Mouse (Mus musculus) left cerebral cortex, postnatal 36 days (tissue): ENCODE results near the gene Tgfbr2. TPM values are rescaled to one million over a fixed set of nuclear protein-coding genes. Genes with fewer than 3 reads are reported as not detected.

Experiments
- DNase-seq, 2 experiments: peaks; one replicate each; pipeline ENCODE4 v3.0.0; 2021 to 2022; ENCODE audit warnings: low spot score in 2 of 2, mixed read lengths in 1 of 2
- intact Hi-C: fragments of 180-260 bp; cut with DNase I; formaldehyde crosslinking; loops from one replicate; pipeline ENCODE4 v1.15.1; 2025
- total RNA-seq, 2 experiments: library from RNA; stranded (reverse); gene quantifications; 2 replicates each; pipeline ENCODE4 v1.2.3; 2021

Tgfbr2 gene
- total RNA-seq, 2 experiments from 2014 or later, result 12.2 to 12.3 TPM

DNA sequence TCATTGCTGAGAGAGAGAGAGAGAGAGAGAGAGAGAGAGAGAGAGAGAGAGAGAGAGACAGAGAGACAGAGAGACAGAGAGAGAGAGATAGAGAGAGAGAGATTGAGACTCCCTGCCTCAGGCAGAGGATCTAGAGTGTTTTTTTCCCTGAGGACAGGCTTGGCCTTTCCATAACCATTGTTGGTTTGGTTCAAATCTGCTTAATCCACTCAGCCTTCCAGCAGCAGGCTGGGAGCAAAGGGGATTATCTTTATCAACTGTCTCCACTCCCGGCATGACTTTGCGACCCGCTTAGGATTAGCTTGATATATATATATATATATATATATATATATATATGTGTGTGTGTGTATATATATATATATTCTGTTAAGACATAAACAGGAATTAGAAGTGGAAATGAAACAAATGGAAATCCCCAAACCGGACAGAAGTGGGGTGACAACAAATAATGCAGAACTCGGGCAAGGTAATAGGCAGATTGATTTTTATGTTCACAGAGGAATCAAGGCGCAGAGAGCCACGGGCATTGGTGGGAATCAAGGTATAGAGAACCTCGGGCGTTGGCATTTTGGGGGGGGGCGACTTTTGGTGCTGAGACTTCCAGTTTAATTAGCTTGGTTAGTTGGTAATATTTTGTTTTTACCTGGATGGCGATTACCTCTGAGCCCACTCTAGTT lies 22.5 kb upstream of the Tgfbr2 start:
- intact Hi-C loops, result no loop called here

DNA sequence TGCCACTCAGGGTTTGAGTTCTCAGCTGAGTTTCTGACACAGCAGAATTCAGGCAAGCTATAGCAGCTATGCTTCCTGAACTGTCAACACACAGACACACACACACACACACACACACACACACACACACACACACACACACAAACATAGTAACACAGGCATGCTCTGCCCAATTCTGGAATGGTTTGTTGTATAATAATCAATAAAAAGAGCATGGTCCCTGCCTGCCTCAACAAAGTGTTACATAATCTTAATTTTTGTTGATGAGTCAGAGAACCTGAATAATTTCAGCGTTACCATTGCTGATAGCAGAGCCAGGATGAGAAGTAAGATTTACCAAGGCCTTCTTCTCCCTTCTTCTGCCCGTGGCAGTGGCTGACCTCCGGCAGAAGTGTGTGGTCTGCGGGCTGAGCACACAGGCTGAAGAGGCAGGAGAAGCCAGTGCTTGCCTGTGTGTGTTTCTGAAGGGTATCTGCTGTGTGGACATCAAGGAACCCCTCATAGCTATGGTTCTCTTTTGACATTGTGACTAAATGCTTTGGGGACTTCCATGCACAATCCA lies 18.8 kb upstream of the Tgfbr2 start:
- intact Hi-C loops, result no loop called here
- no peak for DNase-seq

More for the DNA sequence above, 22.5 kb upstream of the Tgfbr2 start:
- no peak for DNase-seq

DNA sequence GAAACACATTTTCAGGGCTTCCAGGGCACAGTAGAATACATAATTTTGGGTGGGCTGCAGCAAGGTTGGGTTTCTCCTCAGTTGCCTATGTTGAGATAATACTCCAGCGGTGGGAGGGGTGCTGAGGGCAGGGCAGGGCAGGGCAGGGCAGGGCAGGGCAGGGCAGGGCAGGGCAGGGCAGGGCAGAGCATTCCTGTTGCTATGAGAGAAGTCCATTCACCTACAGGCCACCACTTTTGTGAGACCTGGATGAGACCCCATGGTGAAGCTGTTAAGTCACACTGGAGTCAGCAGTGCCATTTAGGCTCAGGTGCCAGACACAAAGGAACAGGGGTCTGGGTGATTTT lies 18.3 kb upstream of the Tgfbr2 start:
- no peak for DNase-seq
- intact Hi-C loops, result no loop called here

DNA sequence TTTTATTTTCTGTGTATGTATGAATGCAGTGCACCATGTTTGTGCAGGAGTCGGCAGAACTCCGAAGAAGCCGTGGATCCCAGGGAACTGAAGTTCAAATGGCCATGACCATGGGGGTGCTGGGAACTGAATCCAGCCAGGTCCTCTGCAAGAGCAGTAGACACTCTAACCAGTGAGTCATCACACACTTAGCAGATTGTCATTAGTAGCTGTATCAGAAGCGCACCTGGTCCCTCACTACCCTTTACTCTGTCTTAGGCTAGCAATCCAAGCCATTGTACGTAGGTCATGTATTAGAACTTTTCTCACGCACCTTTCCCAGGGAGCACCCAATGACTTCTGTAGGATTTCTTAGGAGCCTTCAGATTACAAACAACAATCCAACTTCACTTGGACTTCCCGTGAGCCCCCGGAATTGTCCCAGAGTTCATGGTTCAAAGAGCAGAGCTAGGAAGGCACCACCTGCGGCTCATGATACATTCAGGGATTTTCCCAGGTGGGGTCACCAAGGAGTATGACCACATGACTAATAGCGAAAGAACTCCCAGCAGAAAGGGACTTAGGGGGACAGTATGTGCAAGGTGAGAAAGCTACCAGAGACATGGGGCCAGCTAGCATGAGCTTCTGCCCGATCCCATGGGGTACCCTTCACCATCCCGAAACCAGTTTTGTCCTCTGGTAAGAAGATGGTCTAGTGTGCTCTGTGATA lies 17.8 kb upstream of the Tgfbr2 start:
- intact Hi-C loops, result no loop called here
- no peak for DNase-seq

DNA sequence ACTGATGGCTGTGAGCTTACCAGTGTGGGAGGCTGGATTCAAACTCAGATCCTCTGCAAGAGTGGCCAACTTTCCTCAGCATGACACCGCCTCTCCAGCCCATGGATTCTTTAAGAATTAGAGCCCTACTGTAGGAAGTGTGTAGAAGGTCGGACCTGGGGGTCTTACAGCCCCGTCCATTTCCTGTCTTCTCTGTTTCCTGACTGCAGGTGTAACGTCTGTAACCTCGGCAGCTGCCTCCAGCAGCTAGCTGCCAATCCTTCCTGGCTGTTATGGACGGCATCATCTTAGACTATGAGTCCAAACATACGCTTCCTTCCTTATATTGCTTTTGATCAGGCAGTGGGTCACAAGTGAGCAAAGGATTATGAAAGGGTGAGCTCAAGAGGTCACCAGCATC lies 17.1 kb upstream of the Tgfbr2 start:
- DNase-seq, result no peak
- intact Hi-C loops, result no loop called here

DNA sequence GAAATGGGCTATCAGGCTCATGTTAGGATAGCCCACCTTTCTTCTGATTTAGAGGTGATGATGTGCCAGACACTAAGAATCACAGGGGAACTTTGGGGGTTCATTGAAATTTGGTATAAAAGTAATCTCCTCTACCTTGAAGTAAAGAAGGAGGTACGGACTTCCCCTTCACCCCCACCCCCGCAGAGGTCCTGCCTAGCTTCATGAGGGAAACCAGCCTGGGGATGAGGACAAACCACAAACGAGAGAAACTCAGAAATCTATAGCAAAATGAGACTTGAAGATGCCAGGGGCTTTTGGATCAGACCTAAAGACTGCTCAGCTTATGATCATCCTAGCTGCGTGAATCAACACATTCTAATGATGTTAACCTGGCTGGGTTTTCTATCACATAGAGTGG lies 14.7 kb upstream of the Tgfbr2 start:
- no peak for DNase-seq
- intact Hi-C loops, result no loop called here

DNA sequence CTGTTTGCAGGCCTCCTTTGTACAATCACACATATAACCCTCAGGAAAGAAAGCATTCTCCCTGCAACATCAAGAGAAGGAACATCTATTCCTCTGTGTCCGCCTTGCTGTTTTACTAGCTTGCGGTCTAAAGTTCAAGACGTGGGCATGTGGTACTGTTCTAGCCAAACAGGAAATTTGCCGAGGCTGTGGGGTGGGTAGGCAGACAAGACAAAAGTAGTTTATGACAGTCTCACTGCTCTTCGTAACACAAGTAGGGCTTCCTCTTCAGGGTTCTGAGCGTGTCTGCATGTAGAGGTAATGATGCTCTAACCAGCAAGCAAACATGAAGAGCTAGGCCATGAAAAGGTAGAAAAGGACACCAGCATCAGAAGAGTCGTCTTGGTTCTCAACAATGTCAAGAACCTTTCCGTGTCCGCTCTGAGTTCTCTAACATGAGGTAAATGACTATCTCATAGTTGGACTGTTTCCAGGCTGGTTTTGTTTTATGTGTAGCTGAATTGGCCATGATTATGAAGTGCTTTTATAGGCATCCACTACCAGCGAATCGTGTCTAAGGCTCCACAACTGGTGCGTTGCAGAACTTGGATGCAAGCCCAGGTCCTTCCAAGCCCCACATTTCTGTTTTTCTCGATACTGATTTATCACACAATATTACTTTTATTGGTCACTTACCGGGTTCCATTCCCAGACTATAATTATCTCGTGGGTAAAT lies 13.9 kb upstream of the Tgfbr2 start:
- DNase-seq, result no peak
- intact Hi-C loops, result no loop called here

DNA sequence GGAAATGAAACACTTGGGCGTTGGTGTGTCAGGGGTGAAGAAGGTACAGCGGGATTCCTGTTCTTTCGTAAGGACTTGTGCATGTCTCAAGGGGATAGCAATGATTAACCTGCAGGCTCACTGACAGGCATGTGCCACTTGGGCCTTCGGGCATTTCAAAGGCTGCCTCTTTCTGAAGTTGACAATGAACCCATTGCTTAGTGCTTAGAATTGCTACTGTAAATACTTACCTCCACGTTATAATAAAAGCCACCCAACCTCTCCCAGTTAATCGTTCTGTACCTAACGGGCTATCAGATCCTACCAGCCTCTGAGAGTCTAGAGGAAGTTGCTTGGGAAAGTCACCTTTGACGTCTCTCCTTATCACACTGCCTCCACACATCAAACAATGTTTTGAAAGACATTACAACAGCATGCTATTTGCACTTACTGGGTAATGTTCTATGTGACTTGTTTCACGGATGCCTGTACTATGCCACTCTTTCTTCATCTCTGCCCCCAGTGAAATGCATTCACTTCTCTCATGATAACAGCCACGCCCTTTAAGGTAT lies 12.1 kb upstream of the Tgfbr2 start:
- intact Hi-C loops, result no loop called here
- DNase-seq, result no peak

DNA sequence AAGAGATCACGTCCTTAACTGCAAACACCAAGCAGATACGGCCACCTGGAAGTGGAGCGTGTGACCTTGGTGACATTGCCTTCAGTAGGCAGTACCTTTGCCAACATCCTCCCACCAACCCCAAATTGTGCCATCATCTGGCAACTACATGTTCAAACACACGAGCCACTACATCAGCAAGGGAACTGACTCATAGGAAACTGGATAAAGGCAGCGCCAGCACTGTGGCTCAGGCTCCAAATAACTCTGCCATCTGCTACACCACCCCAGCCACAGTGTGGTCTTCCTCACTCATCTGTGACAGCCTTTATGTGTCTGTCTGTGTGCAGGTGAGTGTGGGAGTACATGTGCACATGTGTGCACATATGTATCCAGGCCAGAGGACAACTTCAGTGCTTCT lies 9.7 kb upstream of the Tgfbr2 start:
- no peak for DNase-seq
- intact Hi-C loops, result no loop called here

DNA sequence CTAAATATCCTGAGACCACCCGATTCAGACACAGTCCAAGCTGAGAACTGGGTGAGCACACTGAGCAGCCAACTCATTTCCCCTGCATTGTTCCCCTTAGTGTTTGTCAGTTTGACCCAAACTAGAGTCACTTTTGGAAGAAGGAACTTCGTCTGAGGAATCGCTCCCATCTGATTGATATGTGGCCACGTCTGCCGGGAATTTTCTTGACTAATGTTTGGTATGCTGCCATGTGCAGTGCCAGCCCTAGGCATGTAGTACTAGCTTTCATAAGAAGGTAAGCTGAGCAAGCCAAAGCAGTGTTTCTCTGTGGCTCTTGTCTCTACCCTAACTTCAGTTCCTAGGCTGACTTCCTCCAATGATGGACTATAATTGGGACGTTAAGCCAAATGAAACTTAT lies 7.9 kb upstream of the Tgfbr2 start:
- DNase-seq, result no peak
- intact Hi-C loops, result no loop called here

DNA sequence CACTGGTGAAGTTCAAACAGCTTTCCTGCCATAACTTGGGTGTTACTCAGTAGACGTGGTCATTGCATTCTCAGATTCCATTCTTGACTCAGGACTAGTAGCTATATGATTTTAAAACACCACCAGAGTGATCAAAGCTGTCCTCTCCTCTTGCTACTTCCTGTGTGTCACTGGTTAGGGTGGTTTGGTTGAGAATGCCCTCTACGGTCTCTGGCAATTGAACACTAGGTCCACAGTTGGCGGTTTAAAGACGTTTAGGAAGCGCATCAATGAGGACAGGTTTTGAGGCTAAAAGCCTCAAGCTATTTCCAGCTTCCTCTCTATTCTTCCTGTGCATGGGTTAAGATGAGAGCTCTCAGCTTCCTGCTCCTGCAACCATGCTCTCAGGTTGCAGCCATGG lies 6.4 kb upstream of the Tgfbr2 start:
- intact Hi-C loops, result no loop called here
- no peak for DNase-seq

DNA sequence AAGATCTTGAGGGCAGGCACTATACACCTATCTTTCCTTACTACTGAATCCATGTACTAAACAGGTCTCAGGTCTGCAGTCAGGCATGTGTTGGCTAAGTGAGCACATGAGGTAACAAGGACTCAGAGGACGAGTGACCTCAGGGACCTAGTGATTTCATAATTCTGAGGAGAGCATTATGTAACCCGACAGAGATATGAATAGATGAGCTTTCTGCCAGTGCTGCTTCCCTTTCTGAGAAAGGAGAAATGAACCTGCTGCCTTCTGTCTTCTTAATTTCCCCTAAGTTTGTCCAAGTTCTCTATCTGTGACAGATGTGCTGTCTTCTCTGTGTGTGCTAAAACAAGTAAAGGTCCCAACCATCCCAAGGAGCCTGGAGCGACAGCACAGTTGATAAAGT lies 3.0 kb upstream of the Tgfbr2 start:
- DNase-seq, result no peak
- intact Hi-C loops, result no loop called here

DNA sequence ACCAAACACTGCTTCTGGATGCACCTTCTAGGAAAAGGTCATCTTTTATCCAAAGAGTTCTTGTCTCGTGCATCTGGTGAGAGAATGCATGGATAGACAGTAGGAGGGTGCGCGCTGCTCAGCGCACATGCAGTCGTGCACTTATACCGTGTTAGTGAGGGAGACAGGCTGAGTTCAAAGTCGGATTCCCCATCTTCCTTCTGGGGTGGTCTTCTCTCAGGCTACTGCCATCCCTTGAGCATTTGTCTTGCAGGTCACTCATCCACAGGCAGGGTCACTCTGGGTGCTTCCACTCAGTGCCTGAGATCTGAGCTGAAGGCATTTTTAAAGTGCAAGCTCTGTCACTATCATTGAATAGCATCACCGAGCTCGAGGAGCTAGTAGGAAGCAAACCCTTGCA lies 1.9 kb upstream of the Tgfbr2 start:
- intact Hi-C loops, result no loop called here
- no peak for DNase-seq

DNA sequence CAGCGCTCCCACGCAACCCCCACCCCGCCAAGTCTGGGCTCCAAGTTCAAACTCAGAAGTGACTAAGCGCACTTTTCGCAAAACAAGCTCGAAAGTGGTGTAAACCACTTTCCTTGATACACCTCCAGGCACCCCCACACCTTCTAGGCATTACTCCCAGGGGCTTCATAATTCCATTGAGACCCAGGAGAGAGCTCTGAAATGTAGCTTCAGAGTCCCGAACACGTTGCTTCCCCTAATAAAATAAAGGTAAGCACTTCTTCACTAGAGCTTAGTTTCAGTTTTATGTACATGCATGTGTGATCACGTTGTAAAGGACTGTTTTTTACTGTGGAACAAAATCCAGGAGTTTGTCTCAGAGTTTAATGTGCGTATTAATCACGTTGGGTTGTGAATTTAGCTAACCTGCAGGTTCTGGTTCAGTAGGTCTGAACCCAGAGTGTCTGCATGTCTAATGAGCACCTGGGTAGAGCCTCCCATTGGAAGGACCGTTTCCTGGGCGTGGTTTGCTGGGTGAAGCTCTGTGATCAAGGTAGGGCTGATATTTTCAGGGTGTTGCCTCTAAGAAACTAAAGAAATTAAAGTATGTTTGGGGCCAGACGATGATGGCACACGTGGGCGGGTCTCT lies 442 bp upstream of the Tgfbr2 start:
- intact Hi-C loops, result no loop called here
- DNase-seq, result no peak

DNA sequence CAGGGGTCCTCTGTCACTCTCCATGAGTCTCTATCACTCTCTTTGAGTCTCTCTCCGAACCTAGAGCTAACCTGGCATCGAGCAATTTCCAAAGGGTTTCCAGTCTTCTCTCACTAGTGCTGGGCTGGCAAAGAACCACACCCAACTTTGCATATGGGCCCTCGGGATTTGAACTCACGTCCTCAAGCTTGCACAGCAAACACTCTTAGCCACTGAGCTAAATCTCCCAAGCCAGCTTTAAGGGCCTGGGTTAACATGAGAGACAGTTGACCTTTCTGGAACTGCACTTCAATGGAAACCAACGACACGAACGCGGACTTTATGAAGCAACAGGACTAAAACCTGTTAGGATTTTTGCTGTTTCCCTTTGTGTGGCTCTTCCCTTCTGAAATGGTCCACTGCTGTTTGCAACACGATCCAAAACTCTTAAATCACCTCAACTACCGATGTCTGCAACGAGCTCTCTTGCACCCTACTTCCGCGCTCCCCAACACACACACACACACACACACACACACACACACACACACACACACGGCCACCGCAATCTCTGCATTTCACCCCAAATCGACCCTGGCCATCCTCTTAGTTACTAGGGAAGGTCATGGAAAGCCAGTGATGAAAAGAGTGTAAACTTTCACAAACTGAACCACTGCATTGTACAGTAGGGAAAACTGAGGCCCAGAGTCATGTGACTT lies 1.5 kb downstream of the Tgfbr2 start:
- intact Hi-C loops, result no loop called here
- no peak for DNase-seq

DNA sequence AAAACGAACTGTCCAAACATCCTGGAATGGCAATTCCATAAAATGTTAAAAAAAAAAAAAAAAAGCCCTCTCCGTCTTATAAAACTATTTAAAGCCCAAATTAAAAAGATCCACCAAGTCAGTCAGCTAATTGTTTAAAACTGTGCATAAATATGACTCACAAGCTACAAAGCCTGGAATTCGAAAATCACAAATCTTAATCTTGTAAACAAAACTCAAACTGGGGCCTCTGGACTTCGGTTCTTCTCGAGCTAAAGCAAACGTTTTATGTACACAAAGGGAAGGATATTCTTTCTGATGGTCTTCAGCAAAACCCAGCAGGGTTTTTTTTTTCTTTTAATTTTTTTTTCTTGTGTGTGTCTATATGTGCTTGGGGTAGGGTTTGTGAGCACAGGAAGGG lies 2.1 kb downstream of the Tgfbr2 start:
- no peak for DNase-seq
- intact Hi-C loops, result no loop called here

DNA sequence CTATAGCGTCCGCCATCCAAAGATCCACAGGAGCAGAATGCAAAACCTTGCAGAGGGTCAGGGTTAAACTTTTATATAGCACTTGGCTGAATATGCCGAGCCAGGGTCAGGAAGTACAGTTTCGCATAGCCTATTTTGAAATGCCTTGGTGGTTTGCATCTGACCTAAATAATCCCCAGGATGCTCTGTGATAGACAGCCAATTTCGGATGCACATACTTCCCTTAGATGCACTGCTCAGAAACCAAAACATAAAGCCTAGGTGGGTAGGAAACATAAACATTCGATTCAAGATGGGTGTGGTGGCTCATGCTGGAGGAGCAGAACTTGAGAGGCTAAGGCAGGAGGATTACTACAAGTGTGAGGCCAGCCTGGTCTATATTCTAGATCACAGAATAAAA lies 6.1 kb downstream of the Tgfbr2 start:
- intact Hi-C loops, result no loop called here

DNA sequence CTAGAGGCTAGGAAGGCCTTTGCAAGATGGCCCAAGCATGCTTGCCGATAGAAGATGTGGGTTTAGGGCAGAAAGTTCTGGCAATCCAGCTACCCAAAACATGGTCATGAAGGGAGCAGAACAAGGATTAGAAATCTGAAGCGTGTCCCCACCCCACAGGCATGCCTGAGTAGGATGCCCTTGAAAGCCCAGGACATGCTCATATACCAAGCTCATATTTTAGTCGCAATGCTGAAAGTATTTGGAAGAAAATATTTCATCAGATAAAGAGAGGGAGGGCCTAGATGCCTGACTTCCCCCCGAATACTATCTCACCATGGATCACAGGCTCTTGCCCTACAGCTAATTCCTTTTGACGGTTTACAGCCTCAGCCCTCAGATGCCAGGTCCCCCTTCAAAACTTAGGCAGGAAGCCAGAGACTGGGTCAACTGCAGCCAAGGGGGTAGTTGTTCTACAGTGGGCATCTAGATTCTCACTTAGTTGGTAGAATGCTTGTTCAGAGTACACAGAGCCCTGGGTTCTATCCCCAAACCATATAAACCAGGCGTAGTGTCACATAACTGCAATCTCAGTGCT lies 7.8 kb downstream of the Tgfbr2 start:
- intact Hi-C loops, result no loop called here
- DNase-seq, result no peak

More for the DNA sequence above, 6.1 kb downstream of the Tgfbr2 start:
- DNase-seq, result no peak

DNA sequence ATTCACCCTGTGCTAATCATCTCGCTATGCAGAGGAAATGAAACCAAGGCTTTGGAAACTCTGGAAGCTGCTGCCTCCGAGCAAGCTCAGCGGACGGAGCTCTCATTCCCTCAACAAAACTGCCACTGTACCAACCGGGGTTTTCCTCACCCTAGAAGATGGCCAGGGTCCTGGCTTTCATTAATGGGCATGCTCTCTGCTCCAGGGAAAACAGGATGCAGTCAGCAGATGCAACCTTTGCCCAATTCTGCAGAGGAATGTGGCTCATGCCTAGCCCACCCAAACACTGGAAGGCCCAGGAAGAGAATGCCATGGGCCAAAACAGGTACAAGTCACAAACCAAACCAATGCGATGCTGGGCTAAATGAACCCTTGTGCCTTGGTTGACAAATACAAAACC lies 8.8 kb downstream of the Tgfbr2 start:
- no peak for DNase-seq
- intact Hi-C loops, result no loop called here
